Mouse (Mus musculus) cerebellum, adult 18-20 months (tissue): Measurements from ENCODE around the gene Ddx25.

Source experiments
- DNase-seq, 2 experiments: peaks; one replicate each; pipeline ENCODE4 v3.0.0; 2021

The Ddx25 gene

DNA sequence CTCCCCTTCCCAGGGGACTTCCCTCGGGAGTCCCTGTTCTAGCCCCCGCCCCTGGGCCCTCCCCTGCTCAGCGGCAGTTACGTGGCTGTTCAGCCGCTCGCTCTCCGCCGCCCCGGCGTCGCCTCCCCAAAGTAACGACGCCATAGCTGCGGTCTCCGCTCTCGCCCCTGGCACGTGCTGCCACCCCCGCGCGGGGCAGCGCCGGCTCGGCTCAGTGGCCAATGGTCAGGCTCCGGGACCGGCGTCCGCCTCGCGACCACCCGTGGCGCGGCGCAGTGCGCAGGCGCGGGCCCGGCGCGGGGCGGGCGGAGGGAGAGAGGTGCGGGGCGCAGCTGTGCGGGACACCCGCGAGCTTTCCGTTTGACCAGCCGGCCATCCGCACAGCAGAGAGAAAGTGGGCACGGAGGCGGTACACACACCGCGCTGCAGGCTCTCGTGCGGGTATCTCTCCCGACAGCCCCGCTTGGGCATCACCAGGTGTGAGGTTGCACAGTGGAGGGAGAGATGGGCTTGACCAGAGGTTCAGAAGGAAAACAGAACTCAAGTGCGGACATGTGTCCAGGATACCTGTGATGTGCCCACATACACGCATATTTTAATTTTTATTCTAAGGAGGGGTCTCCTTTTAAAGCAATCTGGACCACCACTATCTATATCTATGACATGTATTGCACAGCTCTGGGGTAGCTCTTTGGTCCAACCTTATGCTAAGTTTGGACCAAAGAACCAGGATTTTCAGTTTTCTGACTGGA lies at the start of gene Ddx25, which contains the start of gene Pus3:
Ddx25 (minus strand) TSS at position 272 of the 752 bp plus-strand sequence.
Pus3 (plus strand) TSS at position 339 of the 752 bp plus-strand sequence.
- DNase-seq = peak; percentile 83 to 94

DNA sequence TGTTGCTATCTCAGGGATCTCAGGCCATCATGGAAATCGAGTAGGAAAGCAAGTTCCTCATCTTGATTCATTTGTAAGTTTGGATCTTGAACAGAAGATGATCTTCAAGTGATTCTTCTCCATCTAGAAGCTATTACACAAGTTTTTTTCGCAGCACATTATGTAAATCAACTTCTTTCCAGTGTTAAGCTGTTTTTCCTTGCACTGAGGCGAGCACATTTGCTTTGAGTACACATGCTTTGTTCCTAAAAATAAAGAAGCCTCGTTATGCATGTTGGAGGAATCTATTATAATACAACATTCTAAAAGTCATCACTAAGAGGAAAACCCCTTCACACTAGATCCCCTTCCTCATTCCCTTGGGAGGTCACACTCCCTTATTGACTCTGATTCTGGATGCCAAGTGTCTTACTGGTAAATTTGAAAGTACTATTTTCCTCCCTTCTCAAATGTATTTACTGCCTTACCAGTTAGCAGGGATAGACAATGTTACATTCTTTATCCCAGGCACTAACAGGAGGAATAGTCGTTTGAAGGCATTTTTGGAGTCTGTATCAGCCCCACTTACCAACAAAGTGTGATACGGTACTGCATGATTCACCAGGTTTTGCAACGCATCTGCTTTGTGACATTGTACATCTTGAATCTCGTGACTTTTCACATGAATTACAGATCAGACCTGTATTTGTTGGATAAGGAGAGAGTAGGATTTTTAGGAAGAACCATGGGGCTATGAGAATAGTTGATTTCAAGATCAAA lies 49.5 kb upstream of the Ddx25 start:
- no peak for DNase-seq

DNA sequence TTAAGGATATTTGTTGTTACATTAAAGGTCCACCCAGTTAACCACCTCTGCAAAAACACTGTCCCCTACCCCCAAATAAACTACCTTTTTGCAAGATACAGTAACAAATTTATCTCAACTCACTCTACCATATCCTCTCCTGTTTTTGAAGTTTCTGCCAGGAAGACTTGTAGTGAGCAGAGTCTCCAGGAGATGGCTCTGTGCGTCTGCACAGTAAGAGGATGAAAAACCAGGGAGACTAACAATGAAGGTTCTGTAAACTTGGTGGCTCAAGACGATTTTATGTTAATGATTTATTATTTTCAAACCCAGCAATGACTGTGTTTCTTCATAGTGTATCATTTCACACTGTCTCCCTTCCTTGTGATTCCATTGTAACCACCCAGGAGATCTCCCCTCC lies 34.6 kb upstream of the Ddx25 start:
- no peak for DNase-seq

DNA sequence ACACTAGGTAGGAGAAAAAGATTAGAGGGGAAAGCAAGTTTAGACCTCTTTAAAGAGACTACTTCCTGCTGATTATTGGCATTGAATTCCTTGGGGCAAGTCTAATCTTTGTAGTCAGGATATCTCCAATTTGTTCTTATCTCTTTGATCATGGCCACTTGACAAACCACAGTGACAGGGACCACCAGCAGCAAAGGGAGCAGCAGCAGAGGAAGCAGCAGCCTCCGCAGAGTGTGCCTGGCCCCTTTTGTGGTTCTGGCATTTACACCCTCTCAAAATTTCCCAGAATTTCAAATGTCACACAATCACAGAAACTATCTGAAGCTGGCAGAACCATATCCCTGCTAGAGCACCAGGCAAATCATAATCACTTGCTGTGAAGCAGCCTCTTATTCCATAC lies 29.3 kb upstream of the Ddx25 start:
- DNase-seq = no peak

DNA sequence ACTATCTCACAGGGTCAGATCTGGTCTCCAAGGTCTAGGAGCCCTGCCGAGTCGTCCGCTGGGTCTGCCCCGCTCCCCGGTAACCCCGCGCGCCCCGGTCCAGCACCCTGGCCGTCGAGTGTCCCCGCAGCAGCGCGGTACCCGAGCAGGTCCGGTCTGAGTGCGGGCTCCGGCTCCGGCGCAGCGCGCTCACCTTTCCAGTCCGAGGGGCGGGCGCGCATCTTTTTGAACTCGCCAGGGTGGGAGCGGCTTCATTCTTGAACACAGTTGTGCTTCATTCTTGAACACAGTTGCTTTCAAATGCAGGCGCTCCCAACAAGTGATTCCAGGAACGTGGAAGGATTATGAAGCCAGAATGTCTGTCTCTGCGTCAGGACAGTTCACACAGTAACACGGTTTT lies 16.1 kb upstream of the Ddx25 start:
- no peak for DNase-seq

DNA sequence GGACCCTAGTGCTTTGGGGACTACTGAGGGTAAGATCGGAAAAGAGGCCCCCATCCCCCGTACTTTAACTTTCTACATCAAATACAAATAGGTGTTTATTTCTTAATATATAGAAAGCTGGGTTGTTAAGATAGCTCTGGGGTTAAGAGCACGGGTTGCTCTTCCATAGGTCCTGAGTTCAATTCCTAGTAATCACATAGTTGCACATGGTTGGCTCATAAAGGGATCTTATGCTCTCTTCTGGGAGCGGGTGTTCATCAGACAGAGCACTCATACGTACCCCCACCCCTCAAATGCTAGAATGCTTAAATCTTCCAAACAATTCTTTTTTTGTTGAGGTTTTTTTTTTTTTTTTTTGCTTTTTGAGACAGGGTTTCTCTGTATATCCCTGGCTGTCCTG lies 12.3 kb upstream of the Ddx25 start:
- no peak for DNase-seq

DNA sequence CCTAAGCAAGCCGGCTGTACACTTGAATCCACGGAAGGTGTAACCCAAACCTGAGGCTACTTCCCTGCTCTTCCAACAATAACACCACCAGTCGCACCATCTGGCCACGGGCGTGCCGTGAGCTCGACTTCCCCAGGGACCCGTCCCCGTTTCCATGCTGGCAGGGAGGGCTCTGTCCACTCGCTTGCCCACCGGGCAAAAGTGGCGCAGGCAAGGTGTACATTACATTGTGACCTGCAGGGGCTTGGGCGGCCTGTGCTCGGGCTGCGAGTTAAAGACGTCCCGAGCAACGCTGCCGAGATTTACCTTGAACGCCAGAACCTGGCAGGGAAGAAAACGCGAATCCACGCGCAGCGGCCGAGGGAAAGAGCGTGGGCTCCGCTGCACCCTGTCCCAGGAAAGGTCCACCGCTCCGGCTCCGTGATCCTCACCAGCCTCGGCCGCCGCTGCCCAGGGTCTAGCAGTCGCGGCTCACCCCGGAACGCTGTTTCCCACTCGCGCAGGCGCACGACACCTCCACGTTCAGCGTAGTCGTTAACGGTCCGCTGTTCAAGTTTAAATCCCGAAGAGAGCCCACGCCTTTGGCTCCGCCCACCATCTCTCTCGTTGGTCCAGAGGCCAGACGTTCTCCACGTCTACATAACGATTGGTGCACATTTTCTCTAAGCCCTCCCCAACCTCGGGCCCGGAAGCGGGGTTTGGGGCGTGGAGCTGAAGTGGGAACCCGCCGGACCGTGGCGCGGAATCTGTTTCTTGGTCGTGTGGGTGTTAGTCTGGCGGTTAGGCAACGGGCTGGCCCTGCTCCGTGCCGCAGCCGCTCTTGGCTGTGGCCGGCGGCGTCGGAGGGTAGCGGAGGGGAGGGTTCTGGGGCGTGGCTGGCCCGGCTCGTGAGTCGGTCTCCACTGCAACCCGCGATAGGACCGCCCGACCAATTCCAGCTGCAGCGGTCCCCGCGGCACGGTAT lies 11.5 kb upstream of the Ddx25 start, which contains the start of the genes Pate2 and Hyls1:
Pate2 (plus strand) TSS at position 714 of the 964 bp plus-strand sequence.
Hyls1 (minus strand) TSS at position 828 of the 964 bp plus-strand sequence.
- DNase-seq = peak; percentile 93 to 96

DNA sequence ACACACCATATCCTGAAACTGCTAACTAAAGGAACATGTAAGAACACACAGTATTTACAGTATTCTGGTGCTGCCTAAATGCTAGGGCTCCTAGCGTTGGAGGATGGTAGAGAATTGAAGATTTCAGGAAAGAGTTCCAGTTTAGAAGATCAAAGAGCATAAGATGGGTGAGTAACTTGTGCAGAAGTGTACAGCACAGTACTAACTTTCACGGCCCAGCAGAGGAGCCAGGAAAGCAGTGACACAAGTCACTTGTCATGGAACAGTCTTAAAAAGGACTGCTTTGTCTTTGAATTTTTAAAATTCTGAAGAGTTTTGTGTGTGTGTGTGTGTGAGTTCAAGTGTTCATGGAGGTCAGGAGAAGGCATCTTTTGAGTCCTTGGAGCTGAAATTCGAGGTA lies 9.7 kb upstream of the Ddx25 start:
- DNase-seq = no peak

DNA sequence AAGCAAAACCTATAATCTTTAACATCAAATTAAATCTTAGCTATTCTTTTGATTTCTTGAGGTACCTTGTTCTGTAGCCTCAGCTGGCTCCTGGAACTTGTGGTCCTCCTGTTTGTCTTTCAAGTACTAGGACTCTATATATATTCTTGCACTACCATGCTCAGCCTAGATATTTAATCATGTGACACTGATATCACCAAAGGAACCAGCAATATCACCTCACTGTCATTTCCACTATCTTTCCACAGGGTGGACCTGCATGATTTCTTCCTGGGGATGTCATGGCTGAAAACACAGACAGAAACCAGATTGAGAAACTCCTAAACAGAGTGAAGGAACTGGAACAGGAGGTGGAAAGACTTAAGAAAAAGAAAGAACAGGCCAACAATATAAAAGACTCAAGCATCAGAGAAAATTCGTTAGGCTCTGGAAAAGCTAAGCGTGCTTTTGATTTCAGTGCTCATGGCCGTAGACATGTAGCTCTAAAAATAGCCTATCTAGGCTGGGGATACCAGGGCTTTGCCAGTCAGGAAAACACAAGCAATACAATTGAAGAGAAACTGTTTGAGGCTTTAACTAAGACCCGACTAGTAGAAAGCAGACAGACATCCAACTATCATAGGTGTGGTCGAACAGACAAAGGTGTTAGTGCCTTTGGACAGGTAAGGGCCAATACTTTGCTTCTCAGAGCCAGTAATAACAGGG lies 6.4 kb upstream of the Ddx25 start:
- DNase-seq = no peak

DNA sequence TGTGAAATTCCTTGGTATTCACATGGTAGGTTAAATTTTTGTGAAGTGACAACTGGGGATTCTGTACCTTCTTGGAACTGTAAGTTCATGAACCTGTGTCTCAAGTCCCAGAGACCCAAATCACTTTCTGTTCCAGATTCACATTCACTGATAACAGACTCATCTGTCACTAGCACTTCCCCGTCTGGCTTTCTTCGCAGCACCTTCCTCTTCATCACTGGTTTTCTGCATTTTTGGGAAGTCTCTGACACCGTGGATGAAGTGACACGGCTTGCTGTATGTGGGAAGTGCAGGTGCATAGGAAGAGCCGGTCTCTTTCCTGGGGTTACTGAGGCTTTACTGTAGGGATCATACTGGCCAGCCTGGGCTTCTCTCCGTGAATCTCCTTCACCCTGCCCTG lies 3.3 kb upstream of the Ddx25 start:
- DNase-seq = no peak

DNA sequence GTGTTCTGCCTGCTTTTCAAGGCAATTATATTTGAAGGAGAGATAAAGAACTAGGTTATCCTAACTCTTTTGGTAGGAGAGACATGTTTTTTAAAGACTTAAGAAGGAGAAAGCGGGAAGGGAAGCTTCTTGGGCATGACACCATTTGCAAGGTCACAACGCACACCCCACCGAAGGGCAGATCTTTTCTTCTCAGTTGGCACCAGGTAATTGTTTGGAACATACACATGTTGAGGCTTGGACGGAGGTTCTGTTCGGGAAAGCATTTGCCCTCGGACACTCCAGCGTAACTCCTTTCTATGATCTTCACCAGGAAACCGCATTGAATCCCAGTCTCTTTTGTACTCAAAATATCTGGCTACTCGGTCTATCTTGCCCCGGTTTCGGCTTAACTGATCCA lies 2.7 kb upstream of the Ddx25 start:
- DNase-seq = no peak

DNA sequence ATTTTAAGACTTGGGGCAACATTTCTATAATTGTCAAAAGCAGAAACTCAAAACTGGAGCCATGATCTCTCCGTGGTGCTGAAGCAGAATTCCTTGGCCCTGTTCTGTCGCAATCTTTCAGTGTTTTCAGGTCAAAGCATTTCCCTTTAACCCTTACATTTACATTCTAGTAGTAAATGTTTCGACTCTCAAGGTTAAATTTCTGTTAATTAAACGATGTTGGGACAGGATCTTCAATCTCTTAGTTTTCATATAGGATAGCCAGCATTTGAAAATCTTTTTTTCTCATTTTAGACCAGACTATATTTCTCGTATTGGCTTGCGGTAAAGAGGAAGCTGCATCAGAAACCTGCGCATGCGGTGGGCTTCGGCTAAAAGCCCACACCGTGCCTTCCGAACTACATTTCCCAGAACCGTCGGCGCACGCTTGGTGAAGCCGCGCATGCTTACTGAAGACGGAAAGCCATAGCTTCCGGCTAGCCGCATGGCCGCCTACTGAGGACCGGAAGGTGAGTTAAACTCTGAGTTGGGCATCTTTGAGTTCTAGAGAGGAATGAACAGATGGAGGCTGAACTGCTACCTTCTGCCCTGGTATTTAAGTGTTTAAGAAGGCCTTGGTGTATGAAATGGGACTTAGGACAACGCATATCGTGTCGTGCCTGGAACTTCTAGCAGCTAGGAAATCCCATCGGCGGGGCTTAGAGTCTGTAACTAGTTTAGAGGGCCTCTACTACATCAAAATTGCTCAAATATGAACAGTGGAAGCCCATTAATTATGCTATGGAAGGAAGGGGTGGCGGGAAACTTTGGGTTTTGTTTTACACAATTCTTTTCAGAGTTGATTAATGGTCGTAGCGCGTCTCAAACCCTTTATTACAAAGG lies 922 bp upstream of the Ddx25 start:
- DNase-seq = peak; percentile 86 to 88

DNA sequence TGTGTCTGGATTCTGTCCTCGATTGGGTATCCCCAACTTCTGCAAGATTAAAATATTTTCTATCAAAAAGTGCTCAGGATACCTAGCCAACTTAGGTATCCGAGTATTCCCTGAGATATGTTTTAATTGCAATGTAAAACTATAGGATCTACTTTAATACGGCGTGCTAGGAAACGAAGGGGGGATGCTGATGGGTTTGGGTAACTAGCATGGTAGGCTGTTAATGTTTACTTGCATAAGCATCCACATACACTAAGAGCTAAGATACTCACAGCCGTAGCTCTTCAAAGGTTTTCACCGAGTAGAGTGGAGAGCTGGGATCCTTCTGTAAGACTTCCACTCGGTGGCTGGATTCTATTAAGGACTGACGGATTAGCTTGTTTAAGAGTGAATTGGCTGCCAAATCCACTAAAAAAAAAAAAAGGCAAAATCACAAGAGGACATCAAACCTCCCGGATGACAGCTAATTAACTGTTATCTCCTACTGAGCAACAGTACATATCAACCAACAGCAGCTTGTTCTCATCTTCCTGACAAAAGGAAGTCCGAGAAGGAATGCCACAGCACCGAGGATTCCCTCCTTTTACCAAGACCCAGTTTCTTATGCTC lies 1.7 kb downstream of the Ddx25 start:
- no peak for DNase-seq

DNA sequence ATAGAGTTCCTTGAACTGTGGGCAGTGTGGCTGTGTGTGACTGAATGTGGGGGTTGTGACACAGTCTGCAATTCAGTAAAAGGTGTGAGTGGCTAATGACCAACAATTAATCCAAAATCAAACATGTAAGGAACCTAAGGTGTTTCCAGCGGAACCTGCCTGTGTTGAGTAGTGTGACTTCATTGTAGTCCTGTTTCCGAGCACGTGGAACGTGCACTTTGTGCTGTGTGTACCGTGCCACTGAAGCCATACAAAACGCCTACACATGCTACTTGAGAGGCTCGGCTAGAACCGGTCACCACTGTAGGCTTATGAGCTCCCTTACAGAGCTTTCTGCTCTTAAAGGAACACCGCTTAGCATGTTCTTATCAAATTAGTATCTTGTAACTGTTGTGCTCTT lies 9.9 kb downstream of the Ddx25 start:
- DNase-seq = no peak

DNA sequence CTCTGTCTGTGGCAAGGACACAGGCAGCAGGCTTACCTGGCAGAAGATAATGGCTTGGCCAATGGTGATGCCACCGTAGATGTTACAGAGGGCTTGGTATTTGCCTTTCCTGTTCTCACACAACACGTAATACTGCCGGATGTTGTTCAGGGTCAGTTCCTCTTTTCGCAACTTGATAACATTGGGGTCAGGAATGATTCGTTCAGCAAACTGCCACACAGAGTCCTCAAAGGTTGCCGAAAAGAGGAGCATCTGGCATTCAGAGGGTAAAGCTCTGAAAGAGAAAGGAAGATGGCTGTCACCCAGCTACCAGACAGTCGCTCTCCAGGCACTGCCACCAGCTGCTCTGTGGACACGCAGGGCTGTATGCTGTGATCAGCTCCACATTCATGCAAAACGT lies 11.6 kb downstream of the Ddx25 start:
- no peak for DNase-seq

DNA sequence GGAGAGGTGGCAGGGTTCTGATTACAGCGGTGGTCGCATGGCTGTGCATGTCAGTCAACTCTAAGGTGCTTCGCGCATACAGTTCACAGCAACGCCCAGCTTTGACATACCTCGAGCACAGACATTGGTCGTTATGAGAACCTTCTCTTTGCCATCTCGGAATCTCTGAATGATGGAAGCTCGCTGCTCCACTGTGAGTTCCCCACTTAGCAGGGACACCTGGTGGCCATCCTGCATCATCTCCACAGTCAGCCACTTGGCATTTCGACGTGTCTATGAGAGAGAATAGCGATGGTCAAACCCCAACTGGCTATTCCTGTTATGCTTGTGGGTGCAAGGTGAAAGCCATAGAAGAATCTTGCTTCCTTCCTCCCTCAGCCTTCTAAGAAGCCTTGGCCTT lies 12.6 kb downstream of the Ddx25 start:
- no peak for DNase-seq

DNA sequence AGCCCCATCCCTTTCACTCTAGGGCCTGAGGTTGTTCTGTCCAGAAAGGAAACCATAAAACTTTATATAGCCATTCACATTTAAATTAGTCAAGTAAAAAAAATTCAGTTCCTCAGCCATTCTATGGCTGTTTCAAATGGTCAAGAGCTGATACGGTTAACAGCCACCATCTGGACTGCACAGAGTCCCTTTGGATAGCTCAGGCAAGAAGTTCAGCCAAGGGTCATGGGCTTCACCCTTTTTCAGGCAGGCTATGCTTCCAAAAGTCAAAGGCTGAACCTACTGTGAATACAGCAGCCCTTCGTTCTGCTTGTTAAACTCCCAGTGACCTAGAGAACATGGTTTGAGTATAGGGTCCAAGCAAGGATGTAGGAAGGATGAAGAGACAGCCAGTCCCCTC lies 13.7 kb downstream of the Ddx25 start:
- no peak for DNase-seq

DNA sequence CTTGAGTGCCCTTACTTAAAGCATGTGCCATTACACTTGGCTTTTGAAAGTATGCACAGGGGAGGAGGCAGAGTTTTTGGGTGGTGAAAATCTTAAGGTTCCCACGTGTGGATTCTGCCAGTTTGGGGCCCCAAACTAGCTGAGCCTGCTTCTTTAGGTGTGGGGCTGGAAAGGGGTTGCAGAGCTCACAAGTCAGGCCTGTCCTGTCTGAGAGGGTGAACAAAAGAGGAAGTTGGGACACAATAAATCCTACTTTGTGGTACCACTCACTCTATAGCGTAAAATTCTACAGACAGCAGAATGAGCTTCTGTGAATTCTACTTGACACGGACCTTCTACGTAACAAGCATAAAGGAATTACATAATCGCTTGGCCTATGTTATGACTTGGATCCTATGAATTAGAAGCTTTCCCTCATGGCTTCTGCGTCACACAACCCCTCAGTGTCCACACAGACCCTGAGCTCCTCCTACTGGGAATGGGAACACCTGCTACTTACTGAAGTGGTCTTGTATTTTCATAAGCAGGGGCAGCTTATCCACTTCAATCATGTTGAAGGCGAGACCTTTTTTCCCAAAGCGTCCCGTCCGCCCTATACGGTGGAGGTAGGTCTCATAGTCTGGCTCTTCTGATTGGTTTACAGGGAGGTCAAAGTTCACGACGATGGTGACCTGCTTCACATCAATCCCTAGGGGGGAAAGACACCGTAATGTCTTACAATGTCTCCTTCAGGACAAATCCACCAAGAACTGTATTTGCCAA lies 15.0 kb downstream of the Ddx25 start:
- DNase-seq = no peak

DNA sequence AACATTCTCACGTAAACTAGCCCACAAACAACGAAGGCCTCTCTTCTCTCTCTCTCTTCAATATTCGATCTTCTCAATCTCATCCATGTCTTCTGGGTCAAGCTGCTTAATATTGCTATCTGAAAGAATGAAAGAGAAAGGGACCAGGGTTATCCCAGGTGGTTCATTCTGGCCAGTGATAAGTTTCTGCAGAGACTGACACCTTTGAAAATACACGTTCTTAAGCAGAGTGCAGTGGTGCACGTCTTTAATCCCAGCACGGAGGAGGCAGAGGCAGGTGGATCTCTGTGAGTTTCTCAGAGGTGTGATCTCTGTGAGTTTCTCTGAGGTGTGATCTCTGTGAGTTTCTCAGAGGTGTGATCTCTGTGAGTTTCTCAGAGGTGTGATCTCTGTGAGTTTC lies 16.4 kb downstream of the Ddx25 start:
- no peak for DNase-seq

DNA sequence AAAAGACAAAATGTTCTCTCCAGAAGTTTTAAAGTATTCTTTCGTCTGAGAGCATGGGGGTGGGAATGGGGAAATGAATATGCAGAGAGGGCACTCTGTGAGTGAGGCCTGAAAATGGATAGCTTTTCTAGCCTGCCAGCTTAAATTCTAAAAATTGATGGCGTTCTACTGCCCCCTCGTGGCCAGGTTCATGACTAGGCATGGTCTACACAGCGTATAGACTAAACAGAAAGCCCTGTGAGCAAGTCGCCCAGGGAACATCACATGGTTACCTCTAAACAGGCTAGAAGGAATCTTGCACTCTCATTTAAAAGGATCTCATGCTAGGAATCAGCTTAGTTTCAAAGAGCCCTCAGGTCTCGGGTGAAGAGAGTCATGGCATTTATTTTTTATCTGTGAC lies 16.8 kb downstream of the Ddx25 start:
- DNase-seq = peak; percentile 82 to 83
